Mouse (Mus musculus): Measurements from ENCODE around the gene Elavl4. TPM values are rescaled to one million over a fixed set of nuclear protein-coding genes. Genes with fewer than 3 reads are reported as not detected.
A peak's percentile ranks its signal among the peaks of the same experiment; 100 is the strongest.

Elavl4 gene
- polyA plus RNA-seq, 1 experiment from 2014 or later: 391 TPM

DNA sequence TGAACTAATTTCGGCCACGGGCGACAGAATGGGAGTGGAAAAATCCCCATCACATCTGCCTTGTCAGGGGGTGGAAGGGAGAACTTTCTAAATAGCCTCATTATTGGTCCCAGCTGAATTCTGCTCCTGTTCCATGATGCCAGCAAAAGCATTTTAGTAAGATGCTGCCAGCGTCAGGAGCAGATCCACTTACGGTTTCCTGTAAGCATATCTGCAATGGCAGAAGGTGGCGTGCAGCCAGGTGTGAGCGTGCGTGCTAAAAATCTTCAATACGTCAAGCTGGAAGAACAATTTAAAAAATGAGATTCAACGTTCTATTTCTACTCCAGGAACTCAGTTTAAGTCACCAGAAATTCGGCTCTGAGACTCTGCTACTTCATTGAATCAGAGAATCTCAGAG lies 45.1 kb downstream of the Elavl4 start:
- ATAC-seq (ENCODE audit: low read depth): no peak
- 68% methylated on average over 11 of the region's 11 CpGs for WGBS
- H3K4me2 ChIP-seq (ENCODE audit: low read depth, low read length): no peak overlapping the region
- no peak overlapping the region for H3K27ac ChIP-seq (ENCODE audit: low read depth, low read length)
- no peaks in the 10 kb centered on the region for H3K4me1 ChIP-seq (ENCODE audit: control insufficient read depth, insufficient read depth, low read length)
- H3K27me3 ChIP-seq (ENCODE audit: control insufficient read depth, insufficient read depth, low read length): no peaks in the 10 kb centered on the region
- H3K9ac ChIP-seq (replicated peaks; ENCODE audit: low read depth, low read length): no peak overlapping the region
- H3K9me3 ChIP-seq (ENCODE audit: control insufficient read depth, low read length): no peaks in the 10 kb centered on the region
- no peaks in the 10 kb centered on the region for H3K36me3 ChIP-seq (ENCODE audit: control insufficient read depth, insufficient read depth, low read length)
- H3K4me3 ChIP-seq (ENCODE audit: low read depth, low read length): no peak overlapping the region

DNA sequence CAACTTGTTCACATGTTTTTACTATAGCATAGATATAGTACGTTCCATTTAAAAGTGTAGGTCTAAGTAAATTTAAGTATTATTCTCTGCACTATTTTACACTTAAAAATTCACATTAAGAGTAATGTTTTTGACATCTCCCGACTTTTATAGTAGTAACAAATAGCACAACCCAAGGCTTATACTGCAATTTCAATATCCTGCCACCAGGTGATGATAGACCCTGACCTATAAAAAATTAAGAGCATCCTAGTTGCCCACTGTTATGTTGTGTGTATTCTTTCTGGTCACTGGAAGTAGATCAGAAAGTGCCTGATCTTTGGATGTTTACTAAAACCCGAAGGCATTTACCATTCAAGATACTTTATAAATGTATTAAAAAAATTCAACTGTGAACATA lies 55.9 kb downstream of the Elavl4 start:
- 87% methylated on average over 3 of the region's 3 CpGs for WGBS
- no peak overlapping the region for H3K4me2 ChIP-seq (ENCODE audit: low read depth, low read length)
- no peaks in the 10 kb centered on the region for H3K27me3 ChIP-seq (ENCODE audit: control insufficient read depth, insufficient read depth, low read length)
- H3K36me3 ChIP-seq (ENCODE audit: control insufficient read depth, insufficient read depth, low read length): no peaks in the 10 kb centered on the region
- no peaks in the 10 kb centered on the region for H3K4me1 ChIP-seq (ENCODE audit: control insufficient read depth, insufficient read depth, low read length)
- no peak overlapping the region for H3K9ac ChIP-seq (replicated peaks; ENCODE audit: low read depth, low read length)
- no peaks in the 10 kb centered on the region for H3K9me3 ChIP-seq (ENCODE audit: control insufficient read depth, low read length)
- no peak overlapping the region for H3K4me3 ChIP-seq (ENCODE audit: low read depth, low read length)
- no peak for ATAC-seq (ENCODE audit: low read depth)
- no peak overlapping the region for H3K27ac ChIP-seq (ENCODE audit: low read depth, low read length)

DNA sequence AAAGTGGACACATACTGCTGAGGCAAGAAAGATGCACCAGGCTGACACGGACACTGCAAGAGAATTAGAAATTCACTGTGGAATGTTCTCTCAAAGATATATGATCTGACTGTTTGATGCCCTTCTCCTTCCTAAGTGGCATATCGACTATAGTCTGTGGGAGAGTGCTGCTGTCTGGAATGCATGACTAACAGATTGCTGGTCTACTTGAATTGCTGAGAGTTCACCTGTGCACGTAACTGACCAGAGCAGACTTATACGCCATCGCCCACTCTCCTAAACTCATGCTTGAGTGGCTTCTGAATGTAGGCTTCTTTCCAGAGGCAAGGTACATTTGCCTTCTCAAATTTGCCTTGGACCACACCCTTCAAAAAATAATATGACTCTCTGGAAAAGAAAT lies 58.5 kb downstream of the Elavl4 start:
- no peaks in the 10 kb centered on the region for H3K27me3 ChIP-seq (ENCODE audit: control insufficient read depth, insufficient read depth, low read length)
- no peaks in the 10 kb centered on the region for H3K9me3 ChIP-seq (ENCODE audit: control insufficient read depth, low read length)
- H3K4me1 ChIP-seq (ENCODE audit: control insufficient read depth, insufficient read depth, low read length): 0 out of 2 replicates have a peak, but pooled peaks cover 2% of the 10 kb centered on the region
- no peak overlapping the region for H3K4me2 ChIP-seq (ENCODE audit: low read depth, low read length)
- no peaks in the 10 kb centered on the region for H3K36me3 ChIP-seq (ENCODE audit: control insufficient read depth, insufficient read depth, low read length)
- H3K4me3 ChIP-seq (ENCODE audit: low read depth, low read length): no peak overlapping the region
- H3K9ac ChIP-seq (replicated peaks; ENCODE audit: low read depth, low read length): no peak overlapping the region
- 29% methylated on average over 5 of the region's 5 CpGs for WGBS
- H3K27ac ChIP-seq (ENCODE audit: low read depth, low read length): no peak overlapping the region; the same call in 1 of the 2 replicates
- ATAC-seq (ENCODE audit: low read depth): no peak

DNA sequence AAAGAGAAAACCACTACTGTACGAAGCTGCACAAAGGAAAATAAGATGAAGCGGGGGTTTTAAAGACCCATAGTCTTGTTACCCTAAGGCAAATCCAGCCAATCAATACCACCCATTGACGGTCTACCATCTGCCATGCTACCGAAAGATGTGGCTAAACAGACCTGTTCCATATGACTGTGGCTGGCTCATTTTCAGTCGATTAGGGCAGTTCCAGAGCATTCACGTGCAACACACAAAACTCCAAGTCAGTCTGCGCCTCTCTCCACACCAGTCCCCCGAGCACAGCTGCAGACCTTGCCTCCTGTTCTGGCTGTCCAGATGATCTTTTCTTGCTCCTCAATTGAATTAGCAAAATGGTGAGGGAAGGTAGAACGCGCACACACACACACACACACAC lies 59.2 kb downstream of the Elavl4 start:
- Histone ChIP-seq H3K4me2 (ENCODE audit: low read depth, low read length) (peak overlapping the region; percentile 34; the same call in 1 of the 2 replicates), H3K36me3 (ENCODE audit: control insufficient read depth, insufficient read depth, low read length) (no peaks in the 10 kb centered on the region), H3K9ac (replicated peaks; ENCODE audit: low read depth, low read length) (peak overlapping the region; percentile 28; the same call in 1 of the 2 replicates), H3K9me3 (ENCODE audit: control insufficient read depth, low read length) (no peaks in the 10 kb centered on the region), H3K4me1 (ENCODE audit: control insufficient read depth, insufficient read depth, low read length) (0 out of 2 replicates have a peak, but pooled peaks cover 2% of the 10 kb centered on the region), H3K27me3 (ENCODE audit: control insufficient read depth, insufficient read depth, low read length) (no peaks in the 10 kb centered on the region), H3K27ac (ENCODE audit: low read depth, low read length) (peak overlapping the region; percentile 72), H3K4me3 (ENCODE audit: low read depth, low read length) (peak overlapping the region; percentile 60; the same call in 1 of the 2 replicates)
- ATAC-seq (ENCODE audit: low read depth): peak; percentile 52
- WGBS: 27% methylated on average over 10 of the region's 10 CpGs

- H3K4me3 ChIP-seq (ENCODE audit: low read depth, low read length): peak overlapping the region; percentile 60
- H3K9me3 ChIP-seq (ENCODE audit: control insufficient read depth, low read length): no peaks in the 10 kb centered on the region
- H3K4me2 ChIP-seq (ENCODE audit: low read depth, low read length): peak overlapping the region; percentile 51
- H3K4me1 ChIP-seq (ENCODE audit: control insufficient read depth, insufficient read depth, low read length): 0 out of 2 replicates have a peak, but pooled peaks cover 2% of the 10 kb centered on the region
- 33% methylated on average over 7 of the region's 7 CpGs for WGBS
- H3K27ac ChIP-seq (ENCODE audit: low read depth, low read length): peak overlapping the region; percentile 89
- no peaks in the 10 kb centered on the region for H3K36me3 ChIP-seq (ENCODE audit: control insufficient read depth, insufficient read depth, low read length)
- peak overlapping the region; percentile 63 for H3K9ac ChIP-seq (replicated peaks; ENCODE audit: low read depth, low read length)
- ATAC-seq (ENCODE audit: low read depth): peak; percentile 55
- no peaks in the 10 kb centered on the region for H3K27me3 ChIP-seq (ENCODE audit: control insufficient read depth, insufficient read depth, low read length)
Measured at GRCm38 (mm10) chr4:110290544-110291095, 61.1 kb downstream of the Elavl4 start.

- Histone ChIP-seq H3K27ac (ENCODE audit: low read depth, low read length) (peak overlapping the region; percentile 89), H3K4me2 (ENCODE audit: low read depth, low read length) (peak overlapping the region; percentile 51), H3K9ac (replicated peaks; ENCODE audit: low read depth, low read length) (peak overlapping the region; percentile 63), H3K4me1 (ENCODE audit: control insufficient read depth, insufficient read depth, low read length) (0 out of 2 replicates have a peak, but pooled peaks cover 2% of the 10 kb centered on the region), H3K36me3 (ENCODE audit: control insufficient read depth, insufficient read depth, low read length) (no peaks in the 10 kb centered on the region), H3K9me3 (ENCODE audit: control insufficient read depth, low read length) (no peaks in the 10 kb centered on the region), H3K4me3 (ENCODE audit: low read depth, low read length) (peak overlapping the region; percentile 60), H3K27me3 (ENCODE audit: control insufficient read depth, insufficient read depth, low read length) (no peaks in the 10 kb centered on the region)
- peak; percentile 45; the same call in 1 of the 2 replicates for ATAC-seq (ENCODE audit: low read depth)
- WGBS: 12% methylated on average over 12 of the region's 12 CpGs
Measured at GRCm38 (mm10) chr4:110290056-110290455, 61.7 kb downstream of the Elavl4 start.

DNA sequence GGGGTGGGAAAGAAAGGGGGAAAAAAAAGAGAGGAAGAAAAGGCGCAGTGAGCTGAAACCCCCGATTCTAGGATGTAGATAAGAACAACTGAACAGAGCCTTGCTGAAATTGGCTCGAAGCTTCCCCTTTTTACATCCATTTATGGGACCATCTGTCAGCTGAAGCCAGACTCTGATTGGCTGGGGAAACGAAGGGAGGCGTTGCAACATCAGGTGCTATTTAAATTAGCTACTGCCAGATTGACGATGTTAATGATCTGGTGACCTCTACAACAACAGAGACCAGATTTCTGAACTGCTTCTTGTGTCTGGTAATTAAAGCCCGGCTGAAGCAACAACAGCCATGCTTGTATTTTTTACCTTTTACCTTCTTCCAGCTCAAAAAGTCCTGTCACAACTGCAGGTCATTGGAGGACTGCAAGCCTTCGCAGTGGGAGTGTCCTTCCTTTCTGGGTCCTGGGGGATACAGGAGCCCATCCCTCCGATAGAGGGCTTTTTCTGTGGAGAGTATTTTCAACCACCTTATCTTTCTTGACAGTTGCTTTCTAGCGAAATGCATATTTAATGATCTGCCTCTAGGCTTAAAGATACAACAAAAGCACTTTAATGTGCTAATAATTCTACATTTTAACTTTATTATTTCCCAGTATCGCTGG lies 64.2 kb downstream of the Elavl4 start:
- H3K4me1 ChIP-seq (ENCODE audit: control insufficient read depth, insufficient read depth, low read length): 0 out of 2 replicates have a peak, but pooled peaks cover 2% of the 10 kb centered on the region
- 3% methylated on average over 11 of the region's 11 CpGs for WGBS
- no peaks in the 10 kb centered on the region for H3K27me3 ChIP-seq (ENCODE audit: control insufficient read depth, insufficient read depth, low read length)
- ATAC-seq (ENCODE audit: low read depth): peak; percentile 76
- H3K27ac ChIP-seq (ENCODE audit: low read depth, low read length): peak overlapping the region; percentile 97
- H3K9ac ChIP-seq (replicated peaks; ENCODE audit: low read depth, low read length): peak overlapping the region; percentile 91
- no peaks in the 10 kb centered on the region for H3K9me3 ChIP-seq (ENCODE audit: control insufficient read depth, low read length)
- peak overlapping the region; percentile 60 for H3K4me3 ChIP-seq (ENCODE audit: low read depth, low read length)
- no peaks in the 10 kb centered on the region for H3K36me3 ChIP-seq (ENCODE audit: control insufficient read depth, insufficient read depth, low read length)
- peak overlapping the region; percentile 47 for H3K4me2 ChIP-seq (ENCODE audit: low read depth, low read length)

DNA sequence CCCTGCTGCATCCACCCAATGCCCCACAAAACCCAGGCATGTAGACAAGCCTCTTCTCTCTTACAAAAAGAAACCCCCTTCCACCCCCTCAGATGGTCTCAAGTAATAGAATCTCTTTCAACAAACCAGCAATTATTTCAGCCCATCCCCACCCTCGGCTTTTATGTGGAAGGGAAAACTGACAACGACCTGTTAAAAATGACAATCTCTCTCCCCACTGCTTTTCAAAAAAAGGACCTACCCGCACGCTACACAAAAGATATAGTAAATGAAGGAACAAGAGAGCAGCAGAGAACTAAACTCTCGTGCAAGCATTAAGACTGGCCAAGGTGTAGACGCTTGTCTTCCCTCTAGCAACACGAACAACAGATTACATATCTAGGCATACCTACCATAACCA lies 64.9 kb downstream of the Elavl4 start:
- H3K9me3 ChIP-seq (ENCODE audit: control insufficient read depth, low read length): no peaks in the 10 kb centered on the region
- H3K9ac ChIP-seq (replicated peaks; ENCODE audit: low read depth, low read length): peak overlapping the region; percentile 91
- no peaks in the 10 kb centered on the region for H3K27me3 ChIP-seq (ENCODE audit: control insufficient read depth, insufficient read depth, low read length)
- 11% methylated on average over 7 of the region's 7 CpGs for WGBS
- peak overlapping the region; percentile 60 for H3K4me3 ChIP-seq (ENCODE audit: low read depth, low read length)
- ATAC-seq (ENCODE audit: low read depth): no peak; the same call in 1 of the 2 replicates
- peak overlapping the region; percentile 97 for H3K27ac ChIP-seq (ENCODE audit: low read depth, low read length)
- H3K4me2 ChIP-seq (ENCODE audit: low read depth, low read length): peak overlapping the region; percentile 47
- no peaks in the 10 kb centered on the region for H3K36me3 ChIP-seq (ENCODE audit: control insufficient read depth, insufficient read depth, low read length)
- peaks cover 4% of the 10 kb centered on the region; the same call in 1 of the 2 replicates for H3K4me1 ChIP-seq (ENCODE audit: control insufficient read depth, insufficient read depth, low read length)

GRCm38 (mm10) chr4:110286371-110286781 lies 65.3 kb downstream of the Elavl4 start:
- Histone ChIP-seq H3K4me2 (ENCODE audit: low read depth, low read length) (peak overlapping the region; percentile 47), H3K9me3 (ENCODE audit: control insufficient read depth, low read length) (no peaks in the 10 kb centered on the region), H3K4me3 (ENCODE audit: low read depth, low read length) (peak overlapping the region; percentile 60), H3K4me1 (ENCODE audit: control insufficient read depth, insufficient read depth, low read length) (peaks cover 5% of the 10 kb centered on the region; the same call in 1 of the 2 replicates), H3K27me3 (ENCODE audit: control insufficient read depth, insufficient read depth, low read length) (no peaks in the 10 kb centered on the region), H3K27ac (ENCODE audit: low read depth, low read length) (peak overlapping the region; percentile 97), H3K36me3 (ENCODE audit: control insufficient read depth, insufficient read depth, low read length) (no peaks in the 10 kb centered on the region), H3K9ac (replicated peaks; ENCODE audit: low read depth, low read length) (peak overlapping the region; percentile 91)
- peak; percentile 53 for ATAC-seq (ENCODE audit: low read depth)
- WGBS: 2% methylated on average over 9 of the region's 9 CpGs

Measured in neural tube, embryonic 14.5 days (tissue).